Mouse (Mus musculus) spleen, adult 2 months (tissue): ENCODE data around the gene Spint5.

Source experiments
- CTCF ChIP-seq: fragments of 200-500 bp; IDR thresholded peaks from 2 replicates; pipeline ENCODE4 v1.5.1; 2011; ENCODE audit warnings: mild to moderate bottlenecking, inconsistent platforms; ENCODE audit not compliant: insufficient read depth, insufficient read length, insufficient replicate concordance; ENCODE audit errors: extremely low read depth
- POLR2A ChIP-seq: fragments of 200-500 bp; IDR thresholded peaks from 2 replicates; pipeline ENCODE4 v1.6.1; 2011; ENCODE audit warnings: low read depth, low read length, inconsistent platforms

DNA sequence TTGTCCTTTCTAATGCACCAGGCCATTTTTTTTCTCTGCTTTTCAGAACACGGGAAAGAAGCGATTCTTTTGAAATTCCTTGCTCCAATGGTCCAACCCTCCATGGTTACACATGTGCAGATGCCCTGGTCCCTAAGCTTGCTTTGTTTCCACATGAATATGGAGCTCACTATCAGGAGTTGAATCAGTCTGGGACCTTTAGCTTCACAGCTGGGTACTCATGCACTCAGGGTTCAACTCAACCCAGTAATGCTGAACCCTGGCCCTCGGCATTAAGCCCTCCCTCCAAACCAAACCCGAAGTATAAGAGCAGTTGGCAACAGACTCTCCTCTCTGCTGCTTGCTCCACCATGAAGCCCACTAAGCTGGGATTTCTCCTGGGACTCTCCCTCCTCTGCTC is 16.9 kb upstream of the Spint5 start, which contains the start of gene Spint4:
- no peak for TF ChIP-seq CTCF
- no peak for TF ChIP-seq POLR2A
